Mouse (Mus musculus): ENCODE data around the gene Lrrc55. TPM values are rescaled to one million over a fixed set of nuclear protein-coding genes. Genes with fewer than 3 reads are reported as not detected.

Gene Lrrc55
- polyA plus RNA-seq, 1 experiment from 2014 or later: 14.9 TPM

GRCm38 (mm10) chr2:85157382-85157781 is 39.6 kb downstream of the Lrrc55 start:
- ATAC-seq: no peak
- WGBS: 93% methylated on average over 3 of the region's 3 CpGs
- no peaks in the 10 kb centered on the region for H3K27me3 ChIP-seq (replicated peaks; ENCODE audit: control insufficient read depth, insufficient read depth, low read length)

DNA sequence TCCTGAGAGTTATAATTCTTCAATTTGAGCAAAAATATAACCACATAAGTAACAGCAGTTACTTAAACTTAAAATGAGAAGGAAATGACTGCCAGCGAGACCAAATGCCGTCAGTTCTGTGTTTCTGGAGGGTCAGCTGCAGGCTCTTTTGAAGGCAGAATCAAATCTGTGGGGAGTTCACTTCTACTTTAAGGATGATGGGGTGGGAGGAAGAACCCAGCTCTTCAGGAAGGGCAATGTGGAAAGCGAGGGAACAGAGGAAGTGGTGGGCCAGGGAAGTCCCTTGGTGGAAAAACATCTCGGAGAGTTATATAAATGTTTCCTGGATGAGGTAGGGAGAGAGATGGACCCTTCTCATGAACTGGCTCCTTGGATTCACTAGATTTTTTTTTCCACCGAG is 40.9 kb downstream of the Lrrc55 start:
- no peak overlapping the region for H3K4me2 ChIP-seq (ENCODE audit: low read length)
- no peak overlapping the region for H3K4me3 ChIP-seq (replicated peaks; ENCODE audit: low read length)
- 91% methylated on average over 5 of the region's 5 CpGs for WGBS
- no peaks in the 10 kb centered on the region for H3K27me3 ChIP-seq (replicated peaks; ENCODE audit: control insufficient read depth, insufficient read depth, low read length)
- H3K4me1 ChIP-seq (replicated peaks; ENCODE audit: control insufficient read depth, insufficient read depth, low read length): no peaks in the 10 kb centered on the region
- H3K9me3 ChIP-seq (ENCODE audit: control insufficient read depth, low read length): no peaks in the 10 kb centered on the region
- no peak overlapping the region for H3K27ac ChIP-seq (ENCODE audit: low read length)
- no peaks in the 10 kb centered on the region for H3K36me3 ChIP-seq (ENCODE audit: control insufficient read depth, insufficient read depth)
- ATAC-seq: no peak
- no peak overlapping the region for H3K9ac ChIP-seq (replicated peaks; ENCODE audit: low read depth, low read length)

More at GRCm38 (mm10) chr2:85157382-85157781, 39.6 kb downstream of the Lrrc55 start:
- no peak overlapping the region for H3K4me2 ChIP-seq (ENCODE audit: low read length)
- H3K9ac ChIP-seq (replicated peaks; ENCODE audit: low read depth, low read length): no peak overlapping the region
- no peak overlapping the region for H3K4me3 ChIP-seq (replicated peaks; ENCODE audit: low read length)
- H3K4me1 ChIP-seq (replicated peaks; ENCODE audit: control insufficient read depth, insufficient read depth, low read length): no peaks in the 10 kb centered on the region
- no peaks in the 10 kb centered on the region for H3K36me3 ChIP-seq (ENCODE audit: control insufficient read depth, insufficient read depth)
- no peak overlapping the region for H3K27ac ChIP-seq (ENCODE audit: low read length)
- H3K9me3 ChIP-seq (ENCODE audit: control insufficient read depth, low read length): no peaks in the 10 kb centered on the region

GRCm38 (mm10) chr2:85155334-85155733 is 41.7 kb downstream of the Lrrc55 start:
- 88% methylated on average over 9 of the region's 9 CpGs for WGBS
- H3K27ac ChIP-seq (ENCODE audit: low read length): no peak overlapping the region

DNA sequence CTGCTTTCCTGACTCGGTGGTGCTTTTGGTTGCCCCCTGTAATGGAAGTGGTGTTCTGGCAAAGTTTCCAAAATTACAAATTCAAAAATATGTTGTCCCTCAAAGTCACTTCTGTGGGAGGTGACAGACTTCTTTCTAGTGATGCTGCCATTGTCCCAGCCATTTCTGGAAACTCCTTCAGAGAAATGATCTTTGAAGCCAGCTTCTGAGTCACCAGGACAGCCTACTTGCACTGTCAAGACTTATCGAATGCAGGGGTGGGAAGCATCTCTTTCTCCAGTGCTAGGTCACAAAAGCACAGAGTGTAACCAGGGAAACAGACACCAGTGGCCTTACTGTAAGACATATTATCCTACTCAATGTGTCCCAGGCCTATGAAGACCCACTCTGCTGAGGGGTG is 45.8 kb downstream of the Lrrc55 start:
- ATAC-seq: no peak
- no peaks in the 10 kb centered on the region for H3K4me1 ChIP-seq (replicated peaks; ENCODE audit: control insufficient read depth, insufficient read depth, low read length)
- no peak overlapping the region for H3K4me2 ChIP-seq (ENCODE audit: low read length)
- H3K9me3 ChIP-seq (ENCODE audit: control insufficient read depth, low read length): no peaks in the 10 kb centered on the region
- no peaks in the 10 kb centered on the region for H3K27me3 ChIP-seq (replicated peaks; ENCODE audit: control insufficient read depth, insufficient read depth, low read length)
- no peaks in the 10 kb centered on the region for H3K36me3 ChIP-seq (ENCODE audit: control insufficient read depth, insufficient read depth)
- no peak overlapping the region for H3K4me3 ChIP-seq (replicated peaks; ENCODE audit: low read length)
- WGBS: 87% methylated on average over 2 of the region's 2 CpGs
- no peak overlapping the region for H3K27ac ChIP-seq (ENCODE audit: low read length)
- no peak overlapping the region for H3K9ac ChIP-seq (replicated peaks; ENCODE audit: low read depth, low read length)

More at GRCm38 (mm10) chr2:85155334-85155733, 41.7 kb downstream of the Lrrc55 start:
- no peak overlapping the region for H3K4me2 ChIP-seq (ENCODE audit: low read length)
- no peak overlapping the region for H3K9ac ChIP-seq (replicated peaks; ENCODE audit: low read depth, low read length)
- H3K27me3 ChIP-seq (replicated peaks; ENCODE audit: control insufficient read depth, insufficient read depth, low read length): no peaks in the 10 kb centered on the region
- no peaks in the 10 kb centered on the region for H3K36me3 ChIP-seq (ENCODE audit: control insufficient read depth, insufficient read depth)
- no peaks in the 10 kb centered on the region for H3K4me1 ChIP-seq (replicated peaks; ENCODE audit: control insufficient read depth, insufficient read depth, low read length)
- ATAC-seq: no peak
- H3K4me3 ChIP-seq (replicated peaks; ENCODE audit: low read length): no peak overlapping the region
- H3K9me3 ChIP-seq (ENCODE audit: control insufficient read depth, low read length): no peaks in the 10 kb centered on the region

DNA sequence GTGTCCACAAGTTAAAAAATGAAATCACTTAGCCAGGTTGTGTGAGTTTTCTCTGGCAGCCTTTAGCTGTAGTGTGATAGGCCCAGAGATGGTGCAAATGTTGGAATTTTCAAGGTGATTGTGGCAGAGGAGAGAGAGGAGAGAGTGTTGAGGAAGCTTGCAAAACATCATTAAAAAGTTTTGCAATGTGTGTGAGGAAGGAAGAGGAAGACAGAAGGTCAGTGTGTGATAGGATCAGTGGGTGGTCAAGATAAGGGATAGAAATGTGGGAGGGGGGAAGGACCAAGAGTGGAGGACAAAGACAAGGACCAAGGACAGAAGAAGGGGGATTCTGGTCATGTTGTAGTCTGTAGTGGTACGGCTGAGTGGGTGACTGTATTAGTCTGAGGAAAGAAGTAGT is 46.6 kb downstream of the Lrrc55 start:
- Histone ChIP-seq H3K27ac (ENCODE audit: low read length) (no peak overlapping the region), H3K36me3 (ENCODE audit: control insufficient read depth, insufficient read depth) (no peaks in the 10 kb centered on the region), H3K27me3 (replicated peaks; ENCODE audit: control insufficient read depth, insufficient read depth, low read length) (no peaks in the 10 kb centered on the region), H3K9me3 (ENCODE audit: control insufficient read depth, low read length) (no peaks in the 10 kb centered on the region), H3K4me2 (ENCODE audit: low read length) (no peak overlapping the region), H3K4me1 (replicated peaks; ENCODE audit: control insufficient read depth, insufficient read depth, low read length) (no peaks in the 10 kb centered on the region), H3K4me3 (replicated peaks; ENCODE audit: low read length) (no peak overlapping the region), H3K9ac (replicated peaks; ENCODE audit: low read depth, low read length) (no peak overlapping the region)
- ATAC-seq: no peak
- 95% methylated on average over 1 of the region's 1 CpGs for WGBS

- H3K4me2 ChIP-seq (ENCODE audit: low read length): no peak overlapping the region
- H3K4me3 ChIP-seq (replicated peaks; ENCODE audit: low read length): no peak overlapping the region
- no peak overlapping the region for H3K27ac ChIP-seq (ENCODE audit: low read length)
- WGBS: 94% methylated on average over 2 of the region's 2 CpGs
- no peak overlapping the region for H3K9ac ChIP-seq (replicated peaks; ENCODE audit: low read depth, low read length)
- H3K9me3 ChIP-seq (ENCODE audit: control insufficient read depth, low read length): no peaks in the 10 kb centered on the region
- H3K27me3 ChIP-seq (replicated peaks; ENCODE audit: control insufficient read depth, insufficient read depth, low read length): no peaks in the 10 kb centered on the region
- H3K4me1 ChIP-seq (replicated peaks; ENCODE audit: control insufficient read depth, insufficient read depth, low read length): no peaks in the 10 kb centered on the region
- no peaks in the 10 kb centered on the region for H3K36me3 ChIP-seq (ENCODE audit: control insufficient read depth, insufficient read depth)
- no peak for ATAC-seq
Observed at GRCm38 (mm10) chr2:85147481-85147880, 49.5 kb downstream of the Lrrc55 start.

DNA sequence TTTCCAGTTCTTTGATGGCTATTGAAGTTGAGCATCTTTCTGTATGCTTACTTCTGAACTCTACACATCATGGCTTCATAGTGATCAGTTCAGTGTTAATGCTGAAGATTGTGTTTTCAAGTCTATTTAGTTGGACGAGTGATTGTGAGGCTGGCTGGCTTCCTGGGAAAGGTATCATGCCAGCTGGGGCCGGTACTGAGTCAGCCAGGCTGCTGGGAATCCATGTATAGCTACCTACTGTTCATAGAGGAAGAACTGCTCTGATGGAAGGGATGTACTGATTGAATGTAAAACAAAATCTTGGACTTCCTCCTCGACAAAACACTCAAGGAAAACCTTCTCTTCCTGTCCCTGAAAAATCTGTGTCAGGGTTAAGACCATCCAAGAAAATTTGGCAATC is 51.7 kb downstream of the Lrrc55 start:
- ATAC-seq: no peak
- WGBS: 76% methylated on average over 3 of the region's 3 CpGs

GRCm38 (mm10) chr2:85144908-85145307 is 52.1 kb downstream of the Lrrc55 start:
- no peak overlapping the region for H3K9ac ChIP-seq (replicated peaks; ENCODE audit: low read depth, low read length)
- 95% methylated on average over 2 of the region's 2 CpGs for WGBS
- H3K27ac ChIP-seq (ENCODE audit: low read length): no peak overlapping the region
- no peaks in the 10 kb centered on the region for H3K9me3 ChIP-seq (ENCODE audit: control insufficient read depth, low read length)
- no peaks in the 10 kb centered on the region for H3K4me1 ChIP-seq (replicated peaks; ENCODE audit: control insufficient read depth, insufficient read depth, low read length)
- no peak overlapping the region for H3K4me2 ChIP-seq (ENCODE audit: low read length)
- H3K36me3 ChIP-seq (ENCODE audit: control insufficient read depth, insufficient read depth): no peaks in the 10 kb centered on the region
- no peaks in the 10 kb centered on the region for H3K27me3 ChIP-seq (replicated peaks; ENCODE audit: control insufficient read depth, insufficient read depth, low read length)
- no peak overlapping the region for H3K4me3 ChIP-seq (replicated peaks; ENCODE audit: low read length)
- no peak for ATAC-seq

More for the DNA sequence above, 51.7 kb downstream of the Lrrc55 start:
- no peak overlapping the region for H3K9ac ChIP-seq (replicated peaks; ENCODE audit: low read depth, low read length)
- H3K27ac ChIP-seq (ENCODE audit: low read length): no peak overlapping the region
- no peaks in the 10 kb centered on the region for H3K27me3 ChIP-seq (replicated peaks; ENCODE audit: control insufficient read depth, insufficient read depth, low read length)
- H3K9me3 ChIP-seq (ENCODE audit: control insufficient read depth, low read length): no peaks in the 10 kb centered on the region
- no peak overlapping the region for H3K4me3 ChIP-seq (replicated peaks; ENCODE audit: low read length)
- H3K4me1 ChIP-seq (replicated peaks; ENCODE audit: control insufficient read depth, insufficient read depth, low read length): no peaks in the 10 kb centered on the region
- H3K36me3 ChIP-seq (ENCODE audit: control insufficient read depth, insufficient read depth): no peaks in the 10 kb centered on the region
- no peak overlapping the region for H3K4me2 ChIP-seq (ENCODE audit: low read length)

DNA sequence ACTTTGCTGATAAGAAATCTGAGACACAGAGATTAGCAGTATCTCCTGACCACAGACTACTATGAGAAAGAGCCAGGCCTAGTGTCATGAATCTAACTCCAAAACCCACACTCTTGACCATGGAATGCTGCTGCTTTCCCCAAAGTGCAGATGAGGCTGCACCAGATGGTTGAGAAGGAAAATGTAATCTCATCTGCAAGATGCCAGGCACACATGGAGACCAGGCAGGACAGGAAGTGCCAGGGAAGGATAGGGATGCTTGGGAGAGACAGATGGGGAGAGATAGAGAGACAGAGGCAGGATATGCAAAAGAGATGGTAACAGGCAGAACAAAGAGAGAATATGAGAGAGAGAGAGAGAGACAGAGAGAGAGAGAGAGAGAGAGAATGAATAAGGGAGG is 56.2 kb downstream of the Lrrc55 start:
- Histone ChIP-seq H3K4me3 (replicated peaks; ENCODE audit: low read length) (no peak overlapping the region), H3K9me3 (ENCODE audit: control insufficient read depth, low read length) (no peaks in the 10 kb centered on the region), H3K27me3 (replicated peaks; ENCODE audit: control insufficient read depth, insufficient read depth, low read length) (no peaks in the 10 kb centered on the region), H3K36me3 (ENCODE audit: control insufficient read depth, insufficient read depth) (no peaks in the 10 kb centered on the region), H3K4me1 (replicated peaks; ENCODE audit: control insufficient read depth, insufficient read depth, low read length) (no peaks in the 10 kb centered on the region), H3K27ac (ENCODE audit: low read length) (no peak overlapping the region), H3K4me2 (ENCODE audit: low read length) (no peak overlapping the region), H3K9ac (replicated peaks; ENCODE audit: low read depth, low read length) (no peak overlapping the region)
- no peak for ATAC-seq

DNA sequence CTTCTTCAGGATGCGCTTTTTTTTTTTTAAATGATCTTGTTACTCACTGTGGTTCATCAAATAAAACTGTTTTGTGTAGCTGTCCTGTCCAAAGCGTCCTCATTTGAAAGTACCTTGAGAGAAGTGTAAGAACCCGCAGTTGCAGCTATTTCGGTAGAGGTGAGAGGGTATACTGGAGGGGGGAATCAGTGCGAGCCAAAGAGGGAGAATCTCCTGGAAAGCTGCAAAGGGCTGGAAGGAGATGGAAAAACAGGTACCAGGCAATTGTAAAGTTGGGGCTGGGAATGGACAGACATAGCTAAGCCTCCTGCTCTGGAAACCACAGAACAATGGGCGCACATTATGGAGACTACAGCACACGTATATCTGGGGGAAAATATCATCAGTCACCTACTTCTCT is 57.2 kb downstream of the Lrrc55 start:
- Histone ChIP-seq H3K27me3 (replicated peaks; ENCODE audit: control insufficient read depth, insufficient read depth, low read length) (no peaks in the 10 kb centered on the region), H3K4me1 (replicated peaks; ENCODE audit: control insufficient read depth, insufficient read depth, low read length) (no peaks in the 10 kb centered on the region), H3K4me2 (ENCODE audit: low read length) (no peak overlapping the region), H3K9me3 (ENCODE audit: control insufficient read depth, low read length) (no peaks in the 10 kb centered on the region), H3K4me3 (replicated peaks; ENCODE audit: low read length) (no peak overlapping the region), H3K36me3 (ENCODE audit: control insufficient read depth, insufficient read depth) (no peaks in the 10 kb centered on the region), H3K27ac (ENCODE audit: low read length) (no peak overlapping the region), H3K9ac (replicated peaks; ENCODE audit: low read depth, low read length) (no peak overlapping the region)
- WGBS: 73% methylated on average over 7 of the region's 7 CpGs
- no peak for ATAC-seq
